Mouse (Mus musculus): Measurements from ENCODE around the gene Gtf2ird1. TPM values are rescaled to one million over a fixed set of nuclear protein-coding genes. Genes with fewer than 3 reads are reported as not detected.
A peak's percentile ranks its signal among the peaks of the same experiment; 100 is the strongest.
"Not testable (repeated sequence)": the region's sequence is repeated elsewhere in the genome, so short reads cannot be mapped to it uniquely, and the experiment has no call there.

The Gtf2ird1 gene
- polyA plus RNA-seq, 1 experiment from 2014 or later = 84.4 TPM

GRCm38 (mm10) chr5:134490465-134490864 lies 33.9 kb upstream of the Gtf2ird1 start:
- peaks cover 18% of the 10 kb centered on the region for H3K36me3 ChIP-seq
- 88% methylated on average over 12 of the region's 12 CpGs for WGBS
- no peak for ATAC-seq

GRCm38 (mm10) chr5:134489583-134489982 lies 33.1 kb upstream of the Gtf2ird1 start:
- Histone ChIP-seq H3K9ac (no peak overlapping the region), H3K4me2 (replicated peaks) (no peak overlapping the region), H3K27ac (no peak overlapping the region), H3K36me3 (peaks cover 18% of the 10 kb centered on the region), H3K4me3 (replicated peaks) (no peak overlapping the region), H3K9me3 (no peaks in the 10 kb centered on the region), H3K4me1 (replicated peaks) (peaks cover 10% of the 10 kb centered on the region), H3K27me3 (replicated peaks) (no peaks in the 10 kb centered on the region)
- ATAC-seq = no peak
- WGBS = 35% methylated on average over 9 of the region's 9 CpGs

More at GRCm38 (mm10) chr5:134490465-134490864, 33.9 kb upstream of the Gtf2ird1 start:
- no peak overlapping the region for H3K9ac ChIP-seq
- no peak overlapping the region for H3K4me3 ChIP-seq (replicated peaks)
- H3K9me3 ChIP-seq = no peaks in the 10 kb centered on the region
- H3K4me2 ChIP-seq (replicated peaks) = no peak overlapping the region
- H3K27me3 ChIP-seq (replicated peaks) = no peaks in the 10 kb centered on the region
- H3K4me1 ChIP-seq (replicated peaks) = peaks cover 10% of the 10 kb centered on the region
- no peak overlapping the region for H3K27ac ChIP-seq

- no peak overlapping the region for H3K27ac ChIP-seq
- H3K9me3 ChIP-seq = no peaks in the 10 kb centered on the region
- peaks cover 7% of the 10 kb centered on the region for H3K4me1 ChIP-seq (replicated peaks)
- no peak overlapping the region for H3K9ac ChIP-seq
- peaks cover 18% of the 10 kb centered on the region for H3K36me3 ChIP-seq
- ATAC-seq = no peak
- H3K4me3 ChIP-seq (replicated peaks) = no peak overlapping the region
- H3K27me3 ChIP-seq (replicated peaks) = no peaks in the 10 kb centered on the region
- WGBS = 99% methylated on average over 4 of the region's 4 CpGs
- no peak overlapping the region for H3K4me2 ChIP-seq (replicated peaks)
Observed at GRCm38 (mm10) chr5:134488596-134488995, 32.1 kb upstream of the Gtf2ird1 start.

- no peak overlapping the region for H3K4me3 ChIP-seq (replicated peaks)
- peaks cover 7% of the 10 kb centered on the region for H3K4me1 ChIP-seq (replicated peaks)
- H3K9me3 ChIP-seq = no peaks in the 10 kb centered on the region
- peaks cover 18% of the 10 kb centered on the region for H3K36me3 ChIP-seq
- no peak for ATAC-seq
- no peaks in the 10 kb centered on the region for H3K27me3 ChIP-seq (replicated peaks)
- H3K9ac ChIP-seq = no peak overlapping the region
- WGBS = 50% methylated on average over 10 of the region's 10 CpGs
- H3K27ac ChIP-seq = no peak overlapping the region
- no peak overlapping the region for H3K4me2 ChIP-seq (replicated peaks)
Observed at GRCm38 (mm10) chr5:134488042-134488441, 31.5 kb upstream of the Gtf2ird1 start.

- Histone ChIP-seq H3K4me1 (replicated peaks) (peaks cover 3% of the 10 kb centered on the region; the same call in 1 of the 2 replicates), H3K27me3 (replicated peaks) (no peaks in the 10 kb centered on the region), H3K9ac (no peak overlapping the region), H3K4me2 (replicated peaks) (no peak overlapping the region), H3K36me3 (peaks cover 18% of the 10 kb centered on the region), H3K27ac (no peak overlapping the region), H3K4me3 (replicated peaks) (no peak overlapping the region), H3K9me3 (no peaks in the 10 kb centered on the region)
- peak; percentile 78 for ATAC-seq
- WGBS = 59% methylated on average over 13 of the region's 13 CpGs
Observed at GRCm38 (mm10) chr5:134485900-134486665, 29.6 kb upstream of the Gtf2ird1 start.

GRCm38 (mm10) chr5:134485183-134485730 lies 28.7 kb upstream of the Gtf2ird1 start:
- H3K4me3 ChIP-seq (replicated peaks) = no peak overlapping the region
- peaks cover 10% of the 10 kb centered on the region; the same call in 1 of the 2 replicates for H3K36me3 ChIP-seq
- peaks cover 3% of the 10 kb centered on the region; the same call in 1 of the 2 replicates for H3K4me1 ChIP-seq (replicated peaks)
- H3K9me3 ChIP-seq = no peaks in the 10 kb centered on the region
- H3K4me2 ChIP-seq (replicated peaks) = no peak overlapping the region
- no peak overlapping the region for H3K9ac ChIP-seq
- WGBS = 74% methylated on average over 7 of the region's 7 CpGs
- H3K27ac ChIP-seq = no peak overlapping the region
- ATAC-seq = no peak
- no peaks in the 10 kb centered on the region for H3K27me3 ChIP-seq (replicated peaks)

GRCm38 (mm10) chr5:134483291-134483690 lies 26.8 kb upstream of the Gtf2ird1 start:
- H3K9ac ChIP-seq = no peak overlapping the region
- H3K4me3 ChIP-seq (replicated peaks) = no peak overlapping the region
- H3K9me3 ChIP-seq = no peaks in the 10 kb centered on the region
- 64% methylated on average over 1 of the region's 1 CpGs for WGBS
- H3K36me3 ChIP-seq = no peaks in the 10 kb centered on the region
- no peaks in the 10 kb centered on the region for H3K27me3 ChIP-seq (replicated peaks)
- no peak for ATAC-seq
- H3K4me2 ChIP-seq (replicated peaks) = no peak overlapping the region
- H3K4me1 ChIP-seq (replicated peaks) = no peaks in the 10 kb centered on the region
- no peak overlapping the region for H3K27ac ChIP-seq

- Histone ChIP-seq H3K9me3 (no peaks in the 10 kb centered on the region), H3K27me3 (replicated peaks) (no peaks in the 10 kb centered on the region), H3K36me3 (no peaks in the 10 kb centered on the region), H3K9ac (no peak overlapping the region), H3K4me2 (replicated peaks) (no peak overlapping the region), H3K27ac (no peak overlapping the region), H3K4me3 (replicated peaks) (no peak overlapping the region), H3K4me1 (replicated peaks) (no peaks in the 10 kb centered on the region)
- 74% methylated on average over 11 of the region's 11 CpGs for WGBS
- no peak for ATAC-seq
Observed at GRCm38 (mm10) chr5:134482331-134482730, 25.8 kb upstream of the Gtf2ird1 start.

GRCm38 (mm10) chr5:134478886-134479285 lies 22.4 kb upstream of the Gtf2ird1 start:
- not testable (repeated sequence) for H3K4me3 ChIP-seq (replicated peaks); H3K4me2 ChIP-seq (replicated peaks)

GRCm38 (mm10) chr5:134475686-134476085 lies 19.2 kb upstream of the Gtf2ird1 start:
- not testable (repeated sequence) for H3K36me3 ChIP-seq; H3K27me3 ChIP-seq (replicated peaks); H3K4me2 ChIP-seq (replicated peaks); H3K4me1 ChIP-seq (replicated peaks); H3K4me3 ChIP-seq (replicated peaks); H3K9me3 ChIP-seq; H3K27ac ChIP-seq; H3K9ac ChIP-seq; ATAC-seq
- WGBS = 93% methylated on average over 7 of the region's 7 CpGs

More at GRCm38 (mm10) chr5:134478886-134479285, 22.4 kb upstream of the Gtf2ird1 start:
- H3K36me3 ChIP-seq; H3K9me3 ChIP-seq; H3K4me1 ChIP-seq (replicated peaks); H3K27me3 ChIP-seq (replicated peaks); H3K9ac ChIP-seq; ATAC-seq; H3K27ac ChIP-seq: not testable (repeated sequence)

- no peak for ATAC-seq
- Histone ChIP-seq H3K27me3 (replicated peaks) (no peaks in the 10 kb centered on the region), H3K27ac (no peak overlapping the region), H3K9me3 (no peaks in the 10 kb centered on the region), H3K4me1 (replicated peaks) (no peaks in the 10 kb centered on the region), H3K36me3 (no peaks in the 10 kb centered on the region), H3K9ac (no peak overlapping the region), H3K4me3 (replicated peaks) (no peak overlapping the region), H3K4me2 (replicated peaks) (no peak overlapping the region)
- 93% methylated on average over 6 of the region's 6 CpGs for WGBS
Observed at GRCm38 (mm10) chr5:134475006-134475605, 18.6 kb upstream of the Gtf2ird1 start.

- WGBS = 89% methylated on average over 2 of the region's 2 CpGs
- Histone ChIP-seq H3K27me3 (replicated peaks) (no peaks in the 10 kb centered on the region), H3K4me1 (replicated peaks) (peaks cover 8% of the 10 kb centered on the region; the same call in 1 of the 2 replicates), H3K9ac (no peak overlapping the region), H3K27ac (no peak overlapping the region), H3K4me2 (replicated peaks) (no peak overlapping the region), H3K4me3 (replicated peaks) (no peak overlapping the region), H3K36me3 (no peaks in the 10 kb centered on the region), H3K9me3 (no peaks in the 10 kb centered on the region)
- ATAC-seq = no peak
Observed at GRCm38 (mm10) chr5:134473902-134474301, 17.4 kb upstream of the Gtf2ird1 start.

Data from intestine, embryonic 15.5 days (tissue).